Mouse (Mus musculus) heart, adult 2 months (tissue): ENCODE measurements around the gene Tacc2. TPM values are rescaled to one million over a fixed set of nuclear protein-coding genes. Genes with fewer than 3 reads are reported as not detected.

ENCODE experiments used
- DNase-seq, 2 experiments: peaks; one replicate each; pipeline ENCODE4 v3.0.0; 2021
- H3K27ac ChIP-seq: fragments of 200-600 bp; 2 replicates; pipeline ENCODE4 v1.8.1; 2022
- H3K27me3 ChIP-seq: fragments of 200-500 bp; 2 replicates; pipeline ENCODE4 v1.6.1; 2012; ENCODE audit warnings: mild to moderate bottlenecking, low read length, inconsistent platforms, mixed read lengths; ENCODE audit not compliant: control insufficient read depth, insufficient read depth
- H3K36me3 ChIP-seq: fragments of 200-500 bp; 2 replicates; pipeline ENCODE4 v1.6.1; 2012; ENCODE audit warnings: low read length, inconsistent platforms; ENCODE audit not compliant: control insufficient read depth, insufficient read depth
- H3K4me1 ChIP-seq: fragments of 200-500 bp; 2 replicates; pipeline ENCODE4 v1.6.1; 2011; ENCODE audit warnings: low read length; ENCODE audit not compliant: control insufficient read depth, insufficient read depth
- H3K4me3 ChIP-seq: fragments of 200-600 bp; 2 replicates; pipeline ENCODE4 v1.8.1; 2022
- H3K79me2 ChIP-seq: fragments of 200-500 bp; replicated peaks from 2 replicates; pipeline ENCODE4 v1.6.1; 2012; ENCODE audit warnings: mild to moderate bottlenecking, inconsistent platforms, low read length, moderate library complexity, mixed read lengths; ENCODE audit not compliant: control insufficient read depth, insufficient read depth
- H3K9ac ChIP-seq: fragments of 200-500 bp; 2 replicates; pipeline ENCODE4 v1.6.1; 2012; ENCODE audit warnings: low read depth, mild to moderate bottlenecking, control low read depth, inconsistent platforms, low read length, mixed read lengths
- CTCF ChIP-seq: fragments of 200-600 bp; IDR thresholded peaks from 2 replicates; pipeline ENCODE4 v1.8.1; 2022; ENCODE audit warnings: antibody characterized with exemption, mild to moderate bottlenecking, moderate library complexity
- EP300 ChIP-seq: fragments of 200-500 bp; IDR thresholded peaks from 2 replicates; pipeline ENCODE4 v1.6.1; 2011; ENCODE audit warnings: low read depth, low read length, control low read depth; ENCODE audit not compliant: insufficient read depth
- POLR2A ChIP-seq: fragments of 200-500 bp; IDR thresholded peaks from 2 replicates; pipeline ENCODE4 v1.6.1; 2011; ENCODE audit warnings: mild to moderate bottlenecking, low read depth, low read length, control low read depth; ENCODE audit not compliant: insufficient read depth
- WGBS: fragments of 180-500 bp; shearing (Covaris S2); methylation state at CpG from one replicate; pipeline ENCODE4 v1.1.7; 2018; 5-methylcytosine and 5-hydroxymethylcytosine counted together
- intact Hi-C: fragments of 180-260 bp; cut with DNase I; formaldehyde crosslinking; loops from one replicate; pipeline ENCODE4 v1.15.1; 2025
- polyA plus RNA-seq: library from polyadenylated mRNA; depleted of rRNA; stranded (reverse); fragments of >200 nt; gene quantifications from 2 replicates; pipeline ENCODE4 v1.2.3, GENCODE M21; 2012
- total RNA-seq, 2 experiments: library from RNA; stranded (reverse); gene quantifications; 2 replicates each; pipeline ENCODE4 v1.2.3; 2021

Gene Tacc2
- total and polyA plus RNA-seq, 3 experiments = 117 to 480 (median 339) TPM

- 56% methylated on average over 9 of the region's 9 CpGs for WGBS
Observed at GRCm38 (mm10) chr7:130709372-130710274, 132.4 kb downstream of the Tacc2 start.

GRCm38 (mm10) chr7:130711851-130712250 lies 134.6 kb downstream of the Tacc2 start:
- Histone ChIP-seq H3K4me1 (peaks cover 6% of the 10 kb centered on the region), H3K4me3 (no peak overlapping the region), H3K9ac (no peak overlapping the region), H3K36me3 (no peaks in the 10 kb centered on the region), H3K27me3 (no peaks in the 10 kb centered on the region), H3K27ac (no peak overlapping the region), H3K79me2 (no peaks in the 10 kb centered on the region; the same call in none of the 2 replicates)
- 89% methylated on average over 7 of the region's 7 CpGs for WGBS
- intact Hi-C loops = no loop called here
- DNase-seq = no peak
- TF ChIP-seq POLR2A = no peak
- no peak for TF ChIP-seq EP300
- TF ChIP-seq CTCF = no peak

More at GRCm38 (mm10) chr7:130709372-130710274, 132.4 kb downstream of the Tacc2 start:
- no peak overlapping the region for H3K4me3 ChIP-seq
- H3K36me3 ChIP-seq = no peaks in the 10 kb centered on the region
- intact Hi-C loops = no loop called here
- peaks cover 1% of the 10 kb centered on the region for H3K79me2 ChIP-seq
- no peak overlapping the region for H3K27ac ChIP-seq
- H3K4me1 ChIP-seq = peaks cover 6% of the 10 kb centered on the region
- H3K27me3 ChIP-seq = no peaks in the 10 kb centered on the region
- no peak for TF ChIP-seq EP300
- H3K9ac ChIP-seq = no peak overlapping the region
- no peak for DNase-seq

GRCm38 (mm10) chr7:130713319-130713718 lies 136.1 kb downstream of the Tacc2 start:
- DNase-seq = no peak
- intact Hi-C loops = no loop called here
- TF ChIP-seq CTCF (no peak), POLR2A (no peak), EP300 (no peak)
- Histone ChIP-seq H3K4me1 (peaks cover 6% of the 10 kb centered on the region), H3K9ac (no peak overlapping the region), H3K4me3 (no peak overlapping the region), H3K27ac (no peak overlapping the region), H3K36me3 (no peaks in the 10 kb centered on the region), H3K79me2 (no peaks in the 10 kb centered on the region; the same call in none of the 2 replicates), H3K27me3 (no peaks in the 10 kb centered on the region)
- 53% methylated on average over 6 of the region's 6 CpGs for WGBS

GRCm38 (mm10) chr7:130715467-130715866 lies 138.2 kb downstream of the Tacc2 start:
- intact Hi-C loops = loop anchor here (5.0 kb wide), 1 partner anchor 38 kb away; no protein-coding TSS in a partner anchor
- H3K36me3 ChIP-seq = no peaks in the 10 kb centered on the region; the same call in 1 of the 2 replicates
- H3K27me3 ChIP-seq = no peaks in the 10 kb centered on the region
- no peak for DNase-seq
- H3K27ac ChIP-seq = no peak overlapping the region
- peaks cover 2% of the 10 kb centered on the region; the same call in 1 of the 2 replicates for H3K4me1 ChIP-seq
- no peak overlapping the region for H3K9ac ChIP-seq
- no peaks in the 10 kb centered on the region; the same call in none of the 2 replicates for H3K79me2 ChIP-seq
- no peak for TF ChIP-seq CTCF
- no peak for TF ChIP-seq EP300
- no peak for TF ChIP-seq POLR2A
- WGBS = 93% methylated on average over 3 of the region's 3 CpGs
- H3K4me3 ChIP-seq = no peak overlapping the region

GRCm38 (mm10) chr7:130716341-130716740 lies 139.1 kb downstream of the Tacc2 start:
- Histone ChIP-seq H3K9ac (no peak overlapping the region), H3K27ac (no peak overlapping the region), H3K4me1 (peaks cover 6% of the 10 kb centered on the region), H3K4me3 (no peak overlapping the region), H3K27me3 (no peaks in the 10 kb centered on the region), H3K79me2 (no peaks in the 10 kb centered on the region; the same call in none of the 2 replicates), H3K36me3 (no peaks in the 10 kb centered on the region; the same call in 1 of the 2 replicates)
- no peak for DNase-seq
- intact Hi-C loops = loop anchor here (5.0 kb wide), 1 partner anchor 39 kb away; no protein-coding TSS in a partner anchor
- WGBS = 86% methylated on average over 4 of the region's 4 CpGs
- TF ChIP-seq EP300 (no peak), CTCF (no peak), POLR2A (no peak)

GRCm38 (mm10) chr7:130716989-130717388 lies 139.8 kb downstream of the Tacc2 start:
- 96% methylated on average over 6 of the region's 6 CpGs for WGBS
- Histone ChIP-seq H3K79me2 (no peaks in the 10 kb centered on the region; the same call in none of the 2 replicates), H3K4me3 (no peak overlapping the region), H3K4me1 (peaks cover 9% of the 10 kb centered on the region), H3K27me3 (no peaks in the 10 kb centered on the region), H3K9ac (no peak overlapping the region), H3K27ac (no peak overlapping the region), H3K36me3 (no peaks in the 10 kb centered on the region; the same call in 1 of the 2 replicates)
- DNase-seq = no peak
- intact Hi-C loops = loop anchor here (5.0 kb wide), 1 partner anchor 40 kb away; no protein-coding TSS in a partner anchor
- no peak for TF ChIP-seq EP300
- no peak for TF ChIP-seq CTCF
- TF ChIP-seq POLR2A = no peak
